Comparison of ENCODE assay signal across 15 mouse cellular contexts in genomic region chr6:54736126-54736525, GRCm38 (mm10). TPM values are rescaled to one million over a fixed set of nuclear protein-coding genes. Genes with fewer than 3 reads are reported as not detected.
A peak's percentile ranks its signal among the peaks of the same experiment; 100 is the strongest.
DNase-seq lines count a peak whose midpoint lies in the region; ATAC-seq lines count a peak whose summit lies in the region.
"Had no signal": no experiment of that assay in that cellular context is flagged by ENCODE, and none has a peak within 500 bp of the region (broad histone marks: within the 10 kb centered on the region; RNA-seq: fewer than 3 reads in every experiment).

No protein-coding gene starts in this region.

- no peak overlapping the region for H3K27ac ChIP-seq in hindbrain, embryonic 14.5 days
- H3K27ac ChIP-seq in kidney, embryonic 15.5 days = no peak overlapping the region
- H3K27ac ChIP-seq: forebrain, embryonic 12.5 days; liver, embryonic 14.5 days had no signal

- no peak overlapping the region for H3K4me3 ChIP-seq in hindbrain, embryonic 14.5 days (replicated peaks; ENCODE audit: low read length)
- no peak overlapping the region for H3K4me3 ChIP-seq in kidney, embryonic 15.5 days (replicated peaks)
- H3K4me3 ChIP-seq: forebrain, embryonic 12.5 days had no signal

- peak; percentile 50 for ATAC-seq in activated CD4-positive, CD25-positive, alpha-beta regulatory T cell, adult 4 months
- ATAC-seq in megakaryocyte progenitor cell, adult 5-6 weeks (replicated peaks; ENCODE audit: poor library complexity) = peak; percentile 97
- no peak for ATAC-seq in hindbrain, embryonic 14.5 days (ENCODE audit: low FRiP score)
- no peak for ATAC-seq in kidney, embryonic 15.5 days (replicated peaks; ENCODE audit: low FRiP score)
- ATAC-seq: intestine, postnatal 0 days had no signal

- no peak overlapping the region for H3K4me2 ChIP-seq in hindbrain, embryonic 14.5 days (replicated peaks)
- H3K4me2 ChIP-seq in kidney, embryonic 15.5 days = no peak overlapping the region
- H3K4me2 ChIP-seq: forebrain, embryonic 12.5 days had no signal

- H3K27me3 ChIP-seq in hindbrain, embryonic 14.5 days (ENCODE audit: control insufficient read depth, insufficient read depth, low read length) = no peaks in the 10 kb centered on the region
- H3K27me3 ChIP-seq in kidney, embryonic 15.5 days = no peaks in the 10 kb centered on the region
- H3K27me3 ChIP-seq: forebrain, embryonic 12.5 days had no signal

- H3K9ac ChIP-seq in hindbrain, embryonic 14.5 days = no peak overlapping the region
- H3K9ac ChIP-seq in kidney, embryonic 15.5 days = no peak overlapping the region
- H3K9ac ChIP-seq: forebrain, embryonic 12.5 days; liver, embryonic 14.5 days had no signal

- DNase-seq in lung, postnatal 25 days (ENCODE audit: low spot score) = peak; percentile 39
- no peak for DNase-seq in lung, postnatal 10 days
- DNase-seq in thymus, postnatal 25 days = peak; percentile 34
- DNase-seq in kidney, postnatal 4 days = no peak
- no peak for DNase-seq in hindbrain, embryonic 14.5 days (ENCODE audit: low spot score)
- DNase-seq: cerebellum, adult 9-10 months; gastrocnemius, postnatal 25 days; kidney, postnatal 36 days; midbrain, embryonic 14.5 days had no signal

- H3K9me3 ChIP-seq in hindbrain, embryonic 14.5 days (ENCODE audit: control insufficient read depth, low read length) = no peaks in the 10 kb centered on the region
- no peaks in the 10 kb centered on the region for H3K9me3 ChIP-seq in kidney, embryonic 15.5 days (replicated peaks)
- H3K9me3 ChIP-seq: forebrain, embryonic 12.5 days had no signal

- no peaks in the 10 kb centered on the region for H3K4me1 ChIP-seq in hindbrain, embryonic 14.5 days (replicated peaks; ENCODE audit: control insufficient read depth, insufficient read depth, low read length)
- H3K4me1 ChIP-seq in kidney, embryonic 15.5 days = no peaks in the 10 kb centered on the region
- H3K4me1 ChIP-seq: forebrain, embryonic 12.5 days had no signal

- WGBS in hindbrain, embryonic 14.5 days = 82% methylated on average over 9 of the region's 9 CpGs
- WGBS in kidney, embryonic 15.5 days = 75% methylated on average over 9 of the region's 9 CpGs

- no peaks in the 10 kb centered on the region for H3K36me3 ChIP-seq in hindbrain, embryonic 14.5 days (replicated peaks; ENCODE audit: control insufficient read depth, insufficient read depth)
- no peaks in the 10 kb centered on the region for H3K36me3 ChIP-seq in kidney, embryonic 15.5 days
- H3K36me3 ChIP-seq: forebrain, embryonic 12.5 days had no signal

RNA-seq across cellular contexts. Expression of gene Mturn, which starts 54.7 kb away (rescaled TPM):
- 10 to 100 TPM; 10.8 to 16.6 TPM for polyA plus RNA-seq in activated CD4-positive, CD25-positive, alpha-beta regulatory T cell, adult 4 months (2017; shearing (Covaris generic))
- total RNA-seq in megakaryocyte progenitor cell, adult 5-6 weeks (2015) = 0.17 and 0.34 TPM in 2 replicates
- 0.17 and 0.30 TPM in 2 replicates for total RNA-seq in megakaryocyte progenitor cell, adult 5-6 weeks (2017)
- 101 and 123 TPM in 2 replicates for polyA plus RNA-seq in hindbrain, embryonic 14.5 days (2014; fragmentation: Nextera tagmentation; extraction: Ambion mirVana)
- polyA plus RNA-seq in kidney, embryonic 15.5 days (2015; fragmentation: Nextera tagmentation; extraction: Ambion mirVana) = 6.0 and 6.9 TPM in 2 replicates

Comparison
In these comparisons a context has a peak if more than half of its experiments do, and no peak if none do; other contexts are left out.
1. DNase-seq: peak in lung, postnatal 25 days (single experiment) and thymus, postnatal 25 days (single experiment); none in lung, postnatal 10 days (single experiment), kidney, postnatal 4 days (0 of 2) and hindbrain, embryonic 14.5 days (single experiment).
2. ATAC-seq: peak in activated CD4-positive, CD25-positive, alpha-beta regulatory T cell, adult 4 months (single experiment) and megakaryocyte progenitor cell, adult 5-6 weeks (single experiment); none in hindbrain, embryonic 14.5 days (single experiment) and kidney, embryonic 15.5 days (single experiment).